Mouse (Mus musculus) MEL (cell line): ENCODE measurements around the gene 4930544D05Rik. TPM values are rescaled to one million over a fixed set of nuclear protein-coding genes. Genes with fewer than 3 reads are reported as not detected.

Experiments
- DNase-seq: peaks from one replicate; pipeline ENCODE4 v3.0.0; 2011; ENCODE audit warnings: low read depth, low spot score
- H3K27ac ChIP-seq: 2 replicates; pipeline ENCODE4 v1.5.1; 2012; ENCODE audit warnings: low read depth, mild to moderate bottlenecking, control low read depth, low read length, moderate library complexity; ENCODE audit not compliant: control insufficient read depth
- H3K27me3 ChIP-seq, 2 experiments: fragments of 150-350 bp in 1 of 2; sonication (generic) in 1 of 2; 2 replicates each; pipeline ENCODE4 v1.6.1; 2012; ENCODE audit warnings: low read length in 2 of 2, mild to moderate bottlenecking in 2 of 2, improper control_type of control experiment in 1 of 2, moderate library complexity in 1 of 2; ENCODE audit not compliant: insufficient read depth in 2 of 2, control insufficient read depth in 1 of 2
- H3K36me3 ChIP-seq, 2 experiments: 2 replicates each; pipeline ENCODE4 v1.6.1; 2012 to 2014; ENCODE audit warnings: low read length in 2 of 2, improper control_type of control experiment in 1 of 2, inconsistent platforms in 1 of 2, mild to moderate bottlenecking in 1 of 2; ENCODE audit not compliant: insufficient read depth in 2 of 2, control insufficient read depth in 1 of 2
- H3K4me1 ChIP-seq, 2 experiments: fragments of 150-350 bp in 1 of 2; sonication (generic) in 1 of 2; 2 replicates each; pipeline ENCODE4 v1.6.1; 2012; ENCODE audit warnings: low read length in 2 of 2, improper control_type of control experiment in 1 of 2, mild to moderate bottlenecking in 1 of 2; ENCODE audit not compliant: insufficient read depth in 2 of 2, control insufficient read depth in 1 of 2
- H3K4me3 ChIP-seq, 2 experiments: fragments of 150-350 bp in 1 of 2; sonication (generic) in 1 of 2; 2 replicates each; pipeline ENCODE4 v1.5.1; 2012; ENCODE audit warnings: low read depth in 2 of 2, low read length in 2 of 2, mild to moderate bottlenecking in 2 of 2, moderate library complexity in 2 of 2, control low read depth in 1 of 2, improper control_type of control experiment in 1 of 2; ENCODE audit not compliant: control insufficient read depth in 1 of 2, insufficient read depth in 1 of 2
- H3K79me2 ChIP-seq: 2 replicates; pipeline ENCODE4 v1.6.1; 2012; ENCODE audit warnings: mild to moderate bottlenecking, low read length, moderate library complexity; ENCODE audit not compliant: control insufficient read depth, poor library complexity, insufficient read depth
- H3K9ac ChIP-seq: 2 replicates; pipeline ENCODE4 v1.6.1; 2012; ENCODE audit warnings: low read depth, mild to moderate bottlenecking, control low read depth, low read length, moderate library complexity; ENCODE audit not compliant: control insufficient read depth, poor library complexity, severe bottlenecking
- H3K9me3 ChIP-seq: fragments of 150-350 bp; sonication (generic); replicated peaks from 2 replicates; pipeline ENCODE4 v1.6.1; 2012; ENCODE audit warnings: mild to moderate bottlenecking, low read length, improper control_type of control experiment, moderate library complexity; ENCODE audit not compliant: insufficient read depth
- CHD1 ChIP-seq: IDR thresholded peaks from 2 replicates; pipeline ENCODE4 v1.6.1; 2012; ENCODE audit warnings: low read depth, mild to moderate bottlenecking, inconsistent platforms, low read length, improper control_type of control experiment
- CTCF ChIP-seq, 3 experiments: IDR thresholded peaks in 2 of 3; conservative IDR thresholded peaks in 1 of 3; 2 replicates each; pipeline ENCODE4 v1.5.1; 2011 to 2012; ENCODE audit warnings: low read length in 3 of 3, low read depth in 2 of 3, mild to moderate bottlenecking in 2 of 3, improper control_type of control experiment in 1 of 3, inconsistent platforms in 1 of 3, mixed read lengths in 1 of 3, moderate library complexity in 1 of 3; ENCODE audit not compliant: control insufficient read depth in 1 of 3, insufficient read depth in 1 of 3, poor library complexity in 1 of 3, severe bottlenecking in 1 of 3
- E2F4 ChIP-seq: IDR thresholded peaks from 2 replicates; pipeline ENCODE4 v1.6.1; 2011; ENCODE audit warnings: low read depth, low read length, improper control_type of control experiment, borderline replicate concordance
- ELF1 ChIP-seq: IDR thresholded peaks from 2 replicates; pipeline ENCODE4 v1.6.1; 2014; ENCODE audit warnings: low read depth, mild to moderate bottlenecking, inconsistent platforms, low read length, improper control_type of control experiment, moderate library complexity
- EP300 ChIP-seq, 2 experiments: IDR thresholded peaks; 2 replicates each; pipeline ENCODE4 v1.6.1; 2011; ENCODE audit warnings: improper control_type of control experiment in 2 of 2, low read length in 2 of 2, low read depth in 1 of 2, mild to moderate bottlenecking in 1 of 2
- ETS1 ChIP-seq: IDR thresholded peaks from 2 replicates; pipeline ENCODE4 v1.6.1; 2012; ENCODE audit warnings: low read depth, mild to moderate bottlenecking, inconsistent platforms, low read length, improper control_type of control experiment, moderate library complexity
- GABPA ChIP-seq: IDR thresholded peaks from 2 replicates; pipeline ENCODE4 v1.6.1; 2012; ENCODE audit warnings: low read depth, mild to moderate bottlenecking, inconsistent platforms, low read length, improper control_type of control experiment, moderate library complexity
- GATA1 ChIP-seq: IDR thresholded peaks from 2 replicates; pipeline ENCODE4 v1.6.1; 2011; ENCODE audit warnings: low read depth, low read length, improper control_type of control experiment
- HCFC1 ChIP-seq: IDR thresholded peaks from 2 replicates; pipeline ENCODE4 v1.6.1; 2012; ENCODE audit warnings: low read depth, mild to moderate bottlenecking, inconsistent platforms, low read length, improper control_type of control experiment, moderate library complexity
- JUND ChIP-seq: IDR thresholded peaks from 2 replicates; pipeline ENCODE4 v1.6.1; 2011; ENCODE audit warnings: low read depth, mild to moderate bottlenecking, improper control_type of control experiment, low read length
- KAT2A ChIP-seq: conservative IDR thresholded peaks from 2 replicates; pipeline ENCODE4 v1.6.1; 2012; ENCODE audit warnings: low read depth, low read length, improper control_type of control experiment, inconsistent platforms
- MAX ChIP-seq: IDR thresholded peaks from 2 replicates; pipeline ENCODE4 v1.6.1; 2011; ENCODE audit warnings: low read length, improper control_type of control experiment
- MAZ ChIP-seq: IDR thresholded peaks from 2 replicates; pipeline ENCODE4 v1.6.1; 2012; ENCODE audit warnings: low read depth, mild to moderate bottlenecking, inconsistent platforms, low read length, improper control_type of control experiment
- MXI1 ChIP-seq: IDR thresholded peaks from 2 replicates; pipeline ENCODE4 v1.6.1; 2011; ENCODE audit warnings: mild to moderate bottlenecking, low read depth, low read length, improper control_type of control experiment
- MYB ChIP-seq: IDR thresholded peaks from 2 replicates; pipeline ENCODE4 v1.6.1; 2011; ENCODE audit warnings: mild to moderate bottlenecking, low read depth, low read length, improper control_type of control experiment
- NELFE ChIP-seq: IDR thresholded peaks from 2 replicates; pipeline ENCODE4 v1.6.1; 2011; ENCODE audit warnings: low read depth, low read length, improper control_type of control experiment
- POLR2AphosphoS2 ChIP-seq: IDR thresholded peaks from 2 replicates; pipeline ENCODE4 v1.6.1; 2011; ENCODE audit warnings: low read length, improper control_type of control experiment
- POLR2AphosphoS5 ChIP-seq: IDR thresholded peaks from 2 replicates; pipeline ENCODE4 v1.6.1; 2012; ENCODE audit warnings: low read depth, borderline replicate concordance, mild to moderate bottlenecking, inconsistent platforms, low read length, moderate library complexity, mixed read lengths
- RCOR1 ChIP-seq: IDR thresholded peaks from 2 replicates; pipeline ENCODE4 v1.6.1; 2012; ENCODE audit warnings: low read depth, mild to moderate bottlenecking, inconsistent platforms, low read length, improper control_type of control experiment
- SIN3A ChIP-seq: IDR thresholded peaks from 2 replicates; pipeline ENCODE4 v1.6.1; 2012; ENCODE audit warnings: low read length, improper control_type of control experiment, inconsistent platforms
- TAL1 ChIP-seq: IDR thresholded peaks from 2 replicates; pipeline ENCODE4 v1.6.1; 2012; ENCODE audit warnings: mild to moderate bottlenecking, inconsistent platforms, low read length, moderate library complexity, mixed read lengths
- TBP ChIP-seq: IDR thresholded peaks from 2 replicates; pipeline ENCODE4 v1.8.0; 2011; ENCODE audit warnings: low read depth, low read length, improper control_type of control experiment
- TCF12 ChIP-seq: IDR thresholded peaks from 2 replicates; pipeline ENCODE4 v1.6.1; 2014; ENCODE audit warnings: low read depth, mild to moderate bottlenecking, inconsistent platforms, low read length, improper control_type of control experiment, moderate library complexity
- USF1 ChIP-seq: IDR thresholded peaks from 2 replicates; pipeline ENCODE4 v1.6.1; 2014; ENCODE audit warnings: low read depth, mild to moderate bottlenecking, inconsistent platforms, low read length, improper control_type of control experiment, moderate library complexity
- ZC3H11A ChIP-seq: IDR thresholded peaks from 2 replicates; pipeline ENCODE4 v1.6.1; 2012; ENCODE audit warnings: low read depth, mild to moderate bottlenecking, inconsistent platforms, low read length, improper control_type of control experiment
- ZMIZ1 ChIP-seq: IDR thresholded peaks from 2 replicates; pipeline ENCODE4 v1.6.1; 2012; ENCODE audit warnings: low read depth, mild to moderate bottlenecking, inconsistent platforms, low read length, improper control_type of control experiment, moderate library complexity
- ZNF384 ChIP-seq: IDR thresholded peaks from 2 replicates; pipeline ENCODE4 v1.6.1; 2012; ENCODE audit warnings: low read depth, mild to moderate bottlenecking, inconsistent platforms, low read length, improper control_type of control experiment
- polyA plus RNA-seq, 2 experiments: library from polyadenylated mRNA; stranded (reverse) in 1 of 2; unstranded in 1 of 2; fragments of >175 nt in 1 of 2; fragments of >200 nt in 1 of 2; gene quantifications; 2 replicates each; pipeline versions ENCODE4 v1.2.1 to v1.2.4; 2012; ENCODE audit warnings: low replicate concordance in 2 of 2, low read depth in 1 of 2; ENCODE audit not compliant: insufficient read length in 2 of 2, insufficient read depth in 1 of 2, missing spikeins in 1 of 2
- total RNA-seq: library from RNA; depleted of rRNA; stranded (reverse); fragments of 300-350 nt; gene quantifications from 2 replicates; pipeline ENCODE4 v1.2.3, GENCODE M21; 2012

4930544D05Rik gene
- total and polyA plus RNA-seq, 3 experiments, result 0.10 TPM; not detected in 2

- TF ChIP-seq MAX (no peak), MXI1 (no peak), GABPA (no peak), USF1 (no peak), TAL1 (peak; percentile 78), ELF1 (no peak), ZC3H11A (no peak), POLR2AphosphoS2 (no peak; the same call in 1 of the 2 replicates), ZNF384 (no peak; the same call in 1 of the 2 replicates), E2F4 (no peak), HCFC1 (no peak)
Measured at GRCm38 (mm10) chr11:70648512-70648911, 32.9 kb downstream of the 4930544D05Rik start (continued).

DNA sequence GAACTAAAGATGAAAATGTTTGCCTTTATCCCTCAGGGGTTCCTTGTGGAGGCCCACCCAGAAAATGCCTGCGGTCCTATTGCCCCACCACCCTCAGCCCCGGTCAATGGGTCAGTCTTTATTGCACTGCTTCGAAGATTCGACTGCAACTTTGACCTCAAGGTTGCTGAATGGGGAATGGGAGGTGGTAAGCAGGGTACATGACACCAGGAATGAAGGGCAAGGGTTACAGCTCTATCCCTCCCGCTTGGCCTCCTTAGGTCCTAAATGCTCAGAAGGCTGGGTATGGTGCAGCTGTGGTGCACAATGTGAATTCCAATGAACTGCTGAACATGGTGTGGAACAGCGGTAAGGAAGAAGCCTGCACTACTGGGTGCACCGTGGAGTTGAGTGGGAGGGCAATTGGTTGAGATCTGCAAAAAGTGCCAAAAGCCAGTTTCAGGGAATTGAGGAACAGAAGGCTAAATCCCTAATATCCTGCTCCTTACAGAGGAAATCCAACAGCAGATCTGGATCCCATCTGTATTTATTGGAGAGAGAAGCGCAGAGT lies 33.6 kb downstream of the 4930544D05Rik start:
- TF ChIP-seq SIN3A (no peak), POLR2AphosphoS5 (0 out of 2 replicates have a peak, but pooled peaks have one; percentile 33)
- TF ChIP-seq, all 39 proteins: peak for 1
- peak overlapping the region; percentile 95 for H3K27ac ChIP-seq
- peaks cover 12 to 52% of the 10 kb centered on the region in 2 experiments for H3K4me1 ChIP-seq
- H3K9ac ChIP-seq, result peak overlapping the region; percentile 92
- H3K36me3 ChIP-seq, result peaks cover 17 to 54% of the 10 kb centered on the region in 2 experiments
- H3K79me2 ChIP-seq, result peaks cover 80% of the 10 kb centered on the region
- peak overlapping the region; percentile 12 to 15; a peak in 3 of 4 replicates for H3K4me3 ChIP-seq
- no peaks in the 10 kb centered on the region for H3K27me3 ChIP-seq
- DNase-seq, result peak; percentile 38
- H3K9me3 ChIP-seq, result no peaks in the 10 kb centered on the region

- Histone ChIP-seq H3K4me1 (peaks cover 12 to 49% of the 10 kb centered on the region in 2 experiments), H3K9ac (peak overlapping the region; percentile 99), H3K79me2 (peaks cover 79% of the 10 kb centered on the region), H3K9me3 (no peaks in the 10 kb centered on the region), H3K4me3 (peak overlapping the region in 1 of 2 experiments; percentile 1; a peak in 1 of 4 replicates), H3K27me3 (no peaks in the 10 kb centered on the region), H3K36me3 (peaks cover 17 to 52% of the 10 kb centered on the region in 2 experiments), H3K27ac (peak overlapping the region; percentile 95)
- peak; percentile 95 for DNase-seq
- TF ChIP-seq KAT2A (no peak), TBP (no peak), CTCF (IDR thresholded peaks at IDR 0.05 in 2 of 3, conservative IDR thresholded peaks at IDR 0.05 in 1 of 3; ENCODE audit: control insufficient read depth in 1 of 3, insufficient read depth in 1 of 3, low read depth in 2 of 3, low read length in 3 of 3, poor library complexity in 1 of 3, severe bottlenecking in 1 of 3) (no peak), ETS1 (peak; percentile 70), EP300 (IDR thresholded peaks at IDR 0.05; ENCODE audit: low read depth in 1 of 2, low read length in 2 of 2) (peak in 1 of 2 experiments; percentile 49; a peak in 2 of 4 replicates), SIN3A (peak; percentile 78), GATA1 (peak; percentile 83), MAZ (peak; percentile 98), JUND (0 out of 2 replicates have a peak, but pooled peaks have one; percentile 26), TCF12 (0 out of 2 replicates have a peak, but pooled peaks have one; percentile 30), HCFC1 (peak; percentile 53; the same call in 1 of the 2 replicates), MYB (no peak), POLR2AphosphoS2 (peak; percentile 72; the same call in 1 of the 2 replicates), CHD1 (no peak), ZC3H11A (no peak), ZMIZ1 (peak; percentile 72), RCOR1 (peak; percentile 62; the same call in 1 of the 2 replicates), NELFE (peak; percentile 43), USF1 (no peak)
Measured at GRCm38 (mm10) chr11:70650322-70651175, 34.9 kb downstream of the 4930544D05Rik start.
